Mouse (Mus musculus) limb, embryonic 15.5 days (tissue): ENCODE data around the gene Sdc1. TPM values are rescaled to one million over a fixed set of nuclear protein-coding genes. Genes with fewer than 3 reads are reported as not detected.

Source experiments
- ATAC-seq: fragments of 200-750 bp; cut with Nextera tagmentation; 2 replicates; pipeline ENCODE4 v1.8.0; 2017; ENCODE audit warnings: low read depth, moderate TSS enrichment; ENCODE audit not compliant: insufficient number of reproducible peaks, low FRiP score, low TSS enrichment
- H3K27ac ChIP-seq: fragments of 300-500 bp; sonication (generic); 2 replicates; pipeline ENCODE4 v1.5.1; 2015; ENCODE audit warnings: moderate library complexity, mild to moderate bottlenecking, inconsistent platforms
- H3K27me3 ChIP-seq: fragments of 300-500 bp; sonication (generic); 2 replicates; pipeline ENCODE4 v1.6.1; 2015; ENCODE audit warnings: inconsistent platforms
- H3K36me3 ChIP-seq: fragments of 300-500 bp; sonication (generic); 2 replicates; pipeline ENCODE4 v1.6.1; 2015; ENCODE audit warnings: inconsistent platforms
- H3K4me1 ChIP-seq: fragments of 300-500 bp; sonication (generic); 2 replicates; pipeline ENCODE4 v1.6.1; 2015; ENCODE audit warnings: inconsistent platforms
- H3K4me2 ChIP-seq: fragments of 300-500 bp; sonication (generic); 2 replicates; pipeline ENCODE4 v1.6.1; 2015; ENCODE audit warnings: mild to moderate bottlenecking, inconsistent platforms
- H3K4me3 ChIP-seq: fragments of 300-500 bp; sonication (generic); 2 replicates; pipeline ENCODE4 v1.5.1; 2015; ENCODE audit warnings: mild to moderate bottlenecking, inconsistent platforms
- H3K9ac ChIP-seq: fragments of 300-500 bp; sonication (generic); 2 replicates; pipeline ENCODE4 v1.6.1; 2015; ENCODE audit warnings: inconsistent platforms
- H3K9me3 ChIP-seq: fragments of 300-500 bp; sonication (generic); 2 replicates; pipeline ENCODE4 v1.6.1; 2016; ENCODE audit warnings: inconsistent platforms
- WGBS: fragments of 180-500 bp; shearing (Covaris S2); methylation state at CpG from one replicate; pipeline ENCODE4 v1.1.7; 2015; 5-methylcytosine and 5-hydroxymethylcytosine counted together
- polyA plus RNA-seq: library from polyadenylated mRNA; unstranded; fragments of >200 nt; fragmentation: Nextera tagmentation; extraction: Ambion mirVana; gene quantifications from 2 replicates; pipeline ENCODE4 v1.2.1, GENCODE M21; 2015

Gene Sdc1
- polyA plus RNA-seq, 1 experiment from 2014 or later = 309 TPM

- WGBS = 72% methylated on average over 6 of the region's 6 CpGs
- Histone ChIP-seq H3K36me3 (no peaks in the 10 kb centered on the region), H3K4me1 (no peaks in the 10 kb centered on the region), H3K27ac (no peak overlapping the region), H3K9ac (no peak overlapping the region), H3K9me3 (no peaks in the 10 kb centered on the region), H3K27me3 (no peaks in the 10 kb centered on the region), H3K4me2 (no peak overlapping the region), H3K4me3 (no peak overlapping the region)
- no peak for ATAC-seq
Measured at GRCm38 (mm10) chr12:8831710-8832109, 60.6 kb downstream of the Sdc1 start.

DNA sequence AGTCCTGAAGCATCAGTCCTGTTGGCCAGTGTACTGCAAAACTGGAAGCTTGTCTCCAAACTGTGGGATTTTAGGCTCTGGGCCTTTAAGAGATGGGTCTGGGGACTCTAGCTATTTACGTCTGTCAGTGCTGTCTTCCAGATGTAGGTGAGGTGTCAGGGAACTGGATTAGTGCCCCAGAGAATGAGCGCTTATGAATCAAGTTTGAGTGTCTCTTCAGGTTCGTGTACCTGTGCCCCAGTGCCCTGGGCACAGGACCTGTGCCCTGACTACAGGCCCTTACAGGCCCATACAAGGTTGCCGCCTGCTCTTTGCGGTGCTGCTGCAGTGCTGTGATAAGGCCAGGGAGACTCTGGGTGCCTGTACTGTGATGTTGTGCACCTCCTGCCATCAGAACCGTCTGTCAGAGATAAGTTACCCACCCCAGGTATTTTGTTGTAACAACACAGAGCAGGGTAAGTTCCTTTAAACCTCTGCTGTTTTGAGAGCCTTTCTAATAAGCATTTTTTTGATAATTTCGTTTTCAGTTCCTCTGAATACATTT is 69.7 kb downstream of the Sdc1 start:
- Histone ChIP-seq H3K4me3 (no peak overlapping the region), H3K4me2 (no peak overlapping the region), H3K36me3 (no peaks in the 10 kb centered on the region), H3K27me3 (no peaks in the 10 kb centered on the region), H3K27ac (no peak overlapping the region), H3K9ac (no peak overlapping the region), H3K4me1 (peaks cover 7% of the 10 kb centered on the region; the same call in 1 of the 2 replicates), H3K9me3 (no peaks in the 10 kb centered on the region)
- 63% methylated on average over 7 of the region's 7 CpGs for WGBS
- ATAC-seq = no peak

GRCm38 (mm10) chr12:8842725-8843124 is 71.6 kb downstream of the Sdc1 start:
- H3K9ac ChIP-seq = no peak overlapping the region
- H3K9me3 ChIP-seq = no peaks in the 10 kb centered on the region
- 26% methylated on average over 7 of the region's 7 CpGs for WGBS
- H3K4me2 ChIP-seq = no peak overlapping the region
- ATAC-seq = no peak
- H3K27ac ChIP-seq = no peak overlapping the region
- no peaks in the 10 kb centered on the region for H3K27me3 ChIP-seq
- no peak overlapping the region for H3K4me3 ChIP-seq
- peaks cover 17% of the 10 kb centered on the region for H3K4me1 ChIP-seq
- no peaks in the 10 kb centered on the region for H3K36me3 ChIP-seq

Other genes starting within 250 kb of the Sdc1 start
- gene Slc7a15, start 172.3 kb upstream of the Sdc1 start, polyA plus RNA-seq = not detected in 2 replicates
- gene Pum2, start 97.2 kb upstream of the Sdc1 start, polyA plus RNA-seq = 36.8 and 43.0 TPM in 2 replicates
- gene Laptm4a, start 150.3 kb downstream of the Sdc1 start, polyA plus RNA-seq = 513 and 549 TPM in 2 replicates
- gene Matn3, start 176.6 kb downstream of the Sdc1 start, polyA plus RNA-seq = 62.4 and 62.7 TPM in 2 replicates
- 18.8 and 20.2 TPM in 2 replicates for gene Wdr35, start 202.6 kb downstream of the Sdc1 start, polyA plus RNA-seq